Mouse (Mus musculus) lung, postnatal 0 days (tissue): ENCODE data around the gene Cd248. TPM values are rescaled to one million over a fixed set of nuclear protein-coding genes. Genes with fewer than 3 reads are reported as not detected.

ENCODE experiments used
- ATAC-seq: fragments of 200-750 bp; cut with Nextera tagmentation; 2 replicates; pipeline ENCODE4 v1.8.0; 2017; ENCODE audit warnings: moderate library complexity
- DNase-seq: peaks from one replicate; pipeline ENCODE4 v3.0.0-alpha.2; 2016; ENCODE audit warnings: low spot score
- H3K27ac ChIP-seq: fragments of 300-500 bp; sonication (generic); 2 replicates; pipeline ENCODE4 v1.5.1; 2014; ENCODE audit warnings: antibody characterized with exemption, mild to moderate bottlenecking, low read length, mixed read lengths
- H3K27me3 ChIP-seq: fragments of 300-500 bp; sonication (generic); replicated peaks from 2 replicates; pipeline ENCODE4 v1.6.1; 2014; ENCODE audit warnings: low read length, mixed read lengths; ENCODE audit not compliant: insufficient read depth
- H3K36me3 ChIP-seq: fragments of 300-500 bp; sonication (generic); 2 replicates; pipeline ENCODE4 v1.6.1; 2014; ENCODE audit warnings: low read length, mixed read lengths; ENCODE audit not compliant: insufficient read depth
- H3K4me1 ChIP-seq: fragments of 300-500 bp; sonication (generic); 2 replicates; pipeline ENCODE4 v1.6.1; 2014; ENCODE audit warnings: antibody characterized with exemption, low read depth, low read length, mixed read lengths; ENCODE audit not compliant: insufficient read depth
- H3K4me2 ChIP-seq: fragments of 300-500 bp; sonication (generic); replicated peaks from 2 replicates; pipeline ENCODE4 v1.6.1; 2014; ENCODE audit warnings: low read depth, mild to moderate bottlenecking, low read length, moderate library complexity, mixed read lengths
- H3K4me3 ChIP-seq: fragments of 300-500 bp; sonication (generic); 2 replicates; pipeline ENCODE4 v1.5.1; 2014; ENCODE audit warnings: low read depth, low read length
- H3K9ac ChIP-seq: fragments of 300-500 bp; sonication (generic); replicated peaks from 2 replicates; pipeline ENCODE4 v1.6.1; 2014; ENCODE audit warnings: low read depth, mild to moderate bottlenecking
- H3K9me3 ChIP-seq: fragments of 300-500 bp; sonication (generic); 2 replicates; pipeline ENCODE4 v1.6.1; 2016; ENCODE audit warnings: low read length, mixed read lengths
- CTCF ChIP-seq: IDR thresholded peaks from 2 replicates; pipeline ENCODE4 v1.5.1; 2016; ENCODE audit warnings: antibody characterized with exemption, mild to moderate bottlenecking
- EP300 ChIP-seq: IDR thresholded peaks from 2 replicates; pipeline ENCODE4 v1.6.1; 2016; ENCODE audit warnings: antibody characterized with exemption, mild to moderate bottlenecking, control low read depth
- WGBS: fragments of 180-500 bp; shearing (Covaris S2); extraction: QIAGEN DNeasy Blood & Tissue Kit; methylation state at CpG from one replicate; pipeline ENCODE4 v1.1.7; 2014; 5-methylcytosine and 5-hydroxymethylcytosine counted together
- polyA plus RNA-seq: library from polyadenylated mRNA; unstranded; fragments of >200 nt; fragmentation: Nextera tagmentation; extraction: Ambion mirVana; gene quantifications from 2 replicates; pipeline ENCODE4 v1.2.1, GENCODE M21; 2015

Cd248 gene
- polyA plus RNA-seq, 1 experiment from 2014 or later = 25.1 TPM

DNA sequence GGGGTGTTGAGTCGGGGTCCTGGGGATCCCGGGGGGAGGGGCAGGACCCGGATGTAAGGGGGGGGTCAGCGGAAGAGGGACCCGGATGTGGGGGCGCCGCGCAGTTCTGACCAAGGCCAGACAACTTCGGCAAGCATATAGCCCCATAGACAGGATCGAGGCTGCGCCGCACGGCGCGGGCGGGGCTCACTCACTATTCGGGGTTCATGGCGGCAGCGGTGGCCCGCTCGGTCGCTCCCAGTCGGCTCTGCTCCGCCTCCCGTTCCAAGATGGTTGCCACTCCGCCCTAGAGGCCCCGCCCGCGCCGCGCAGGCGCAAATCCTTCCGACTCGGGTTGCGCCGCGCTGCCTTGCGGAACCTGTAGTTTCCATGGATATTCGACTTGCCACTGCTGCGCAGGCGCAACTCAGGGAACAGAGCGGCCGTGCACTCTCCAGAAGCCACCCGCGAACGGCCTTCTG is 38.9 kb downstream of the Cd248 start, which contains the start of gene Rab1b:
Gene Rab1b, minus strand, starts transcription at position 342 of the 461 bp plus-strand sequence.
- peak within 1 kb of the TSS; percentile 87 for H3K4me3 ChIP-seq
- TF ChIP-seq EP300 (no peak), CTCF (peak; percentile 17)
- under 1% methylated on average over 41 of the region's 46 CpGs for WGBS
- DNase-seq = peak; percentile 99
- no peaks in the 10 kb centered on the region for H3K9me3 ChIP-seq
- H3K27ac ChIP-seq = peak within 1 kb of the TSS; percentile 92
- peaks cover 7% of the 10 kb centered on the region; the same call in 1 of the 2 replicates for H3K4me1 ChIP-seq
- H3K27me3 ChIP-seq = no peaks in the 10 kb centered on the region
- H3K9ac ChIP-seq = peak within 1 kb of the TSS; percentile 82
- ATAC-seq = peak; percentile 96
- H3K36me3 ChIP-seq = peaks cover 28% of the 10 kb centered on the region
- peak within 1 kb of the TSS; percentile 91 for H3K4me2 ChIP-seq

GRCm38 (mm10) chr19:5107556-5108270 is 39.8 kb downstream of the Cd248 start:
- 0 out of 2 replicates have a peak overlapping the region, but pooled peaks have one; percentile 91 for H3K4me2 ChIP-seq

DNA sequence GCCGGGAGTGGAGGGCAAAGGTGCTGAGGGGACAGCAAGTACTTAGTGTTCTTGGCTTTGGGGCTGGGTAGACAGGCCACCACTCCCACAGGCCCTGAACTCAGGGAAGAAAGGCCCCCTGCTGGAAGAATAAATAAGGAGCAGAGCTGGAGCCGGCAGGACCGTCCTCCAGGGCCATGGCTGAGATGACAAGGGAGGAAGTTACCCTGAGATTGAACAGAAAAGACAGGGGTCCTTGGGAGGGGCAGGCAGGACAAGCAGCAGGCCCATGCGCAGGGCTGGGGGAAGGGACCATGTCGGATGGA is 40.3 kb downstream of the Cd248 start:
- Histone ChIP-seq H3K9me3 (no peaks in the 10 kb centered on the region), H3K4me2 (no peak overlapping the region), H3K4me3 (no peak overlapping the region), H3K36me3 (peaks cover 14% of the 10 kb centered on the region; the same call in 1 of the 2 replicates), H3K27me3 (no peaks in the 10 kb centered on the region), H3K9ac (no peak overlapping the region), H3K27ac (peak overlapping the region; percentile 43; the same call in 1 of the 2 replicates), H3K4me1 (peaks cover 7% of the 10 kb centered on the region; the same call in 1 of the 2 replicates)
- TF ChIP-seq EP300 (no peak), CTCF (peak; percentile 67)
- ATAC-seq = peak; percentile 31
- WGBS = 20% methylated on average over 5 of the region's 5 CpGs
- DNase-seq = peak; percentile 70

More at GRCm38 (mm10) chr19:5107556-5108270, 39.8 kb downstream of the Cd248 start:
- Histone ChIP-seq H3K4me3 (no peak overlapping the region), H3K9me3 (no peaks in the 10 kb centered on the region), H3K9ac (no peak overlapping the region), H3K36me3 (peaks cover 19% of the 10 kb centered on the region), H3K4me1 (peaks cover 7% of the 10 kb centered on the region; the same call in 1 of the 2 replicates), H3K27ac (no peak overlapping the region), H3K27me3 (no peaks in the 10 kb centered on the region)
- TF ChIP-seq CTCF (no peak), EP300 (no peak)
- DNase-seq (no peak), ATAC-seq (no peak)
- 66% methylated on average over 18 of the region's 18 CpGs for WGBS

DNA sequence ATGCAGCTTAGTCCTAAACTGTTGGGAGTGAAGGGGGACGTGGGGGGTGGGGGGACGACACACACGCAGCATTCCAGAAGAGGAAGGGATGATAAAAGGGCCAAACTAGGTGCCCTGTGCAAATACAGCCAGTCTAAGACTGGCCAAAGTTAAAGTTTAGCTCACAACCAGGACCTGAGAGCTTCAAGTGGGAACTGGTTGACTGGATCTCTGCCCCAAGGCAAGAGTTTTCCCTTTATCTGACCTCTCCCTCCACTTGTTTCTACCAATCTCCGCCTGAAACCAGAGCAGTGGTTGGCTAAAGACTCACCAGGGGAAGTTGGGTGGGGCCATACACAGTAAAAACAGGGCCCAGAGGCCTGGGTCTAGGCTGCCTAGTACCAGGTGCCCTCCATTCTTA is 40.8 kb downstream of the Cd248 start:
- H3K36me3 ChIP-seq = peaks cover 10% of the 10 kb centered on the region; the same call in 1 of the 2 replicates
- no peak overlapping the region for H3K4me3 ChIP-seq
- H3K4me2 ChIP-seq = no peak overlapping the region
- peaks cover 7% of the 10 kb centered on the region; the same call in 1 of the 2 replicates for H3K4me1 ChIP-seq
- H3K27ac ChIP-seq = peak overlapping the region; percentile 43; the same call in 1 of the 2 replicates
- ATAC-seq (no peak), DNase-seq (peak; percentile 42)
- H3K9ac ChIP-seq = no peak overlapping the region
- 43% methylated on average over 4 of the region's 4 CpGs for WGBS
- H3K9me3 ChIP-seq = no peaks in the 10 kb centered on the region
- TF ChIP-seq CTCF (no peak), EP300 (no peak)
- no peaks in the 10 kb centered on the region for H3K27me3 ChIP-seq

- Histone ChIP-seq H3K27me3 (no peaks in the 10 kb centered on the region), H3K27ac (no peak overlapping the region), H3K9ac (no peak overlapping the region), H3K4me3 (no peak overlapping the region), H3K4me1 (peaks cover 7% of the 10 kb centered on the region; the same call in 1 of the 2 replicates), H3K4me2 (no peak overlapping the region), H3K36me3 (0 out of 2 replicates have a peak, but pooled peaks cover 4% of the 10 kb centered on the region), H3K9me3 (no peaks in the 10 kb centered on the region)
- ATAC-seq (no peak), DNase-seq (no peak)
- peak; percentile 64 for TF ChIP-seq CTCF
- TF ChIP-seq EP300 = no peak
- 68% methylated on average over 19 of the region's 19 CpGs for WGBS
These were observed 42.0 kb downstream of the Cd248 start for GRCm38 (mm10) chr19:5109659-5110453.

DNA sequence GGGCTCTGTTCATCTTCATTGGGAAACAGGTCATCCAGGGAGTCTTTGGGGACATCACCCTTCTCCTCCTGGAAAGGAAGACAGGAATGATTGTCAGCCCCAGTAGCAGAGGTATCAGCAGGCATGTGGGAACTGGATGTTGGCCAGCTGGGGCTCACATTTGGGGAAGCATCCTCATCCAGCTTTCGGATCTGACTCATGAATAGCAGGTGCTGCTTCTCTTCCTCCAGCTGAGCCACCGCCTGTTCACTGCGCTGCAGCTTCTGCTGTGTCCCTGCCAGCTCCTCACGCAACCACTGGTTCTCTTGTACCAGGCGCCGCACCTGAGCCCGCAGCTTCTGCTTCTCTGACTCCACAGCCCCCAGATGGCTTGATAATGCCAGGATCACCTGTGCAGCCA is 45.9 kb downstream of the Cd248 start:
- Histone ChIP-seq H3K9ac (no peak overlapping the region), H3K36me3 (0 out of 2 replicates have a peak, but pooled peaks cover 4% of the 10 kb centered on the region), H3K4me2 (no peak overlapping the region), H3K27me3 (no peaks in the 10 kb centered on the region), H3K4me3 (no peak overlapping the region), H3K27ac (no peak overlapping the region), H3K4me1 (peaks cover 7% of the 10 kb centered on the region), H3K9me3 (no peaks in the 10 kb centered on the region)
- ATAC-seq (no peak), DNase-seq (no peak)
- TF ChIP-seq CTCF (no peak), EP300 (no peak)
- WGBS = 94% methylated on average over 7 of the region's 7 CpGs
